Mouse (Mus musculus): ENCODE results near the gene Ap2a1.
A peak's percentile ranks its signal among the peaks of the same experiment; 100 is the strongest.
"Not testable (repeated sequence)": the region's sequence is repeated elsewhere in the genome, so short reads cannot be mapped to it uniquely, and the experiment has no call there.

Gene Ap2a1

GRCm38 (mm10) chr7:44892276-44892921 lies 36.9 kb downstream of the Ap2a1 start, which contains the start of gene Med25:
TSS of gene Med25 (minus strand) at chr7:44892712.
- peak; percentile 92 for DNase-seq

- DNase-seq = peak; percentile 58
Measured at GRCm38 (mm10) chr7:44891611-44892010, 37.7 kb downstream of the Ap2a1 start.

DNA sequence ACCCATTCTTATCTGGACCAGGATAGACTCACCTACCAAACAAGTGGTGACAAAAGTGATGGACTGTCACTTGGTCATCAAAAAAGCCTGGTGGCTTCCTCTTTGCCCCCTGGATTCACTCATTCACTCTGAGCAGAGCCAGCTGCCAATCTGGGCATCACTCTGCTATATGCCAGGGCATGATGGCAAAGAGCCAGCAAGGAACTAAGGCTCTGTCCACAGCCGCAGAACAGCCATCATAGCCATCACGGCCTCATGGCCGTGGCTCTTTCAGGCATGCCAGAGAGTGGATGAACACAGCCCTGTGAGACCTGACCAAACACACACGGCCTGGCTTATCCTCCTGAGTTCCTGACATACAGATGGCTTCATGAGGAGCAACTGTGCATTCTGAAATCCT lies 38.6 kb downstream of the Ap2a1 start:
- DNase-seq = peak; percentile 66

DNA sequence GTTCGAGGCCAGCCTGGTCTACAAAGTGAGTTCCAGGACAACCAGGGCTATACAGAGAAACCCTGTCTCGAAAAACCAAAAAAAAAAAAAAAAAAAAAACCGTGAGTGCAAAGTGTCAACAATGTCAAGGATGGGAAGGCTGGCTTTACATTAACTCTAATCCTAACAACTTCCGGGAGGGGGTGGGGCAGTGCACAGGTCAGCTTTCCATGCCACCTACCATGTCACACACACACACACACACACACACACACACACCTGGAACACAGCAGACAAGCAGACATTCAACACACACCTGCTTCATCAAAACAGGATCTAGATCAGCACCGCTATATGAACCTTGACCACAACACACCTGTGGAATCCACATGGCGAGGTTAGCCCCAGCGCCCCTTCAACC lies 39.1 kb downstream of the Ap2a1 start:
- no peak for DNase-seq

GRCm38 (mm10) chr7:44888256-44889105 lies 40.8 kb downstream of the Ap2a1 start:
- no peak for DNase-seq

GRCm38 (mm10) chr7:44886964-44887363 lies 42.3 kb downstream of the Ap2a1 start:
- no peak for DNase-seq

DNA sequence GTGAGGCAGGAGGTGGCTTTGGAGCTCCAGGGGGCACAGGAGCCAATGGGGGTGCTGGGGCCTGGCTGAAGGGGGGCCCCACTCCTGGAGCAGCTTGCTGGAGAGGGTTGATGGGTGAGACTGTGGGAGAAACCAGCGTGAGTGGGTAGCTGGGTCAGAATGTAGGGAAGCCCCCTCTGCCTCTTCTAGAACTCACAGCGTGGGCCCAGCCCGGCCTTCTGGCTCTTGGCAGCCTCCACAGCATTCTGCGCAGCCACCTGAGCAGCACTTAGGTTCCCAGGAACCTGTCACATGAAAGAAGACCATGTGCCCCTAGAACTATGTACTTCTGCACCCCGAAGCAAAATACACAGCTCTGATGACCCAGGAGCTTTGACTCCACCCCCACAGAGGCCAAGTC lies 44.7 kb downstream of the Ap2a1 start:
- no peak for DNase-seq

DNA sequence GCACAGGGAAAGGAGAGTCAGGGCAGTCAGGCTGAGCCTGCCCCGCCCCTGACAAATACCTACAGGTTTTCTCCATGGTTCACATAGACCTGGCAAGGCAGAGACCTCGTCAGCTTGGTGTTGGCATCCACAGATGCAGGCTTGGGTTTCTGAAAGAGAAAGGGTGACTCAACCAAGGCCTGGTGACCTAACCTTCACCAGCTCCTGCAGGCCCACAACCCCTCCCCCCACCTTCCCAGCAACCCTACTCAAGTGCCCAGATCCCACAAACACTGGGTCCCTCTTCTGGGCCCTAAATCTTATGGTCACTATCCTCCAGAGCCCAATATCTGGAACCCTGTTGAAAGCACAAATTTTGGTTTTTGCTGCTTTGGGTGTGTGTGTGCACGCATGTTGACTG lies 46.3 kb downstream of the Ap2a1 start:
- DNase-seq = no peak

- no peak for DNase-seq
Measured at GRCm38 (mm10) chr7:44877833-44878232, 51.5 kb downstream of the Ap2a1 start.

GRCm38 (mm10) chr7:44871774-44872173 lies 57.5 kb downstream of the Ap2a1 start:
- DNase-seq = not testable (repeated sequence)

DNA sequence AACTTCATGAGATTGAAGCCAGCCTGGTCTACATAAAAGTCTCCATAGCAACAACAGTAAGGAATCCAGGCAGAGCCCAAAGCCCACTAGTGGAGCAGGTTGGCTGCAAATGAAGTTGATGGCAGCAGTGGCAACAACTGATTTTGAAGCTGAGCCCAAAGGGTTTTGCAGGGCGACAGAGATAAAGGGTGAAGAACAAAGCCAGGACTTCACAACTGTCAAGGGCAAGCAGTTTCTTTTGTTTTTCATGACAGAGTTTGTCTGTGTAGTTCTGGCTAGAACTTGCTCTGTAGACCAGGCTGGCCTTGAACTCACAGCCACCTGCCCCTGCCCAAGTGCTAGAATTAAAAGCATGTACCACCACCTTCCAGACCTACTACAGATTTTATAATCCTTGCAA lies 58.1 kb downstream of the Ap2a1 start:
- DNase-seq = no peak

DNA sequence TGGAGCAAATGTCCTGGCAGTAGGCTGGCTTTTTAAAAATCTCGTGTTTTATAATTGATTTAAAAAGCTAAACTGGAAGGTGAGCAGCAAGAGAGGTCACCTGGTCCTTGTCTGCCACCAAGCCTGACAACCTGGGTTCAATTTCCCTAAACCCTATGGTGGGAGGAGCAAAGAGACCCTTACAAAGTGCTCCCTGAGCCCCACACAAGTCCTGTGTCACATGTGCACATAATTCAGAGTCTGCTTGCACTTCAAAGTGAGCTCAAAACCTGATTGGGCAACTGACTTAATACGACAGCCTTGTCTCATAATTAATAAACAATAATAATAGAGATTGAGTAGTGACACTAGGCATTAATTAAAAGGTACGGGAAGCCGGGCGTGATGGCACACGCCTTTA lies 58.7 kb downstream of the Ap2a1 start:
- DNase-seq = no peak

GRCm38 (mm10) chr7:44869697-44870528 lies 59.4 kb downstream of the Ap2a1 start, which contains the start of gene Ptov1:
TSS of gene Ptov1 (minus strand) at chr7:44869788.
- DNase-seq = peak; percentile 99

- peak; percentile 84 for DNase-seq
Measured at GRCm38 (mm10) chr7:44868919-44869696, 60.2 kb downstream of the Ap2a1 start.

DNA sequence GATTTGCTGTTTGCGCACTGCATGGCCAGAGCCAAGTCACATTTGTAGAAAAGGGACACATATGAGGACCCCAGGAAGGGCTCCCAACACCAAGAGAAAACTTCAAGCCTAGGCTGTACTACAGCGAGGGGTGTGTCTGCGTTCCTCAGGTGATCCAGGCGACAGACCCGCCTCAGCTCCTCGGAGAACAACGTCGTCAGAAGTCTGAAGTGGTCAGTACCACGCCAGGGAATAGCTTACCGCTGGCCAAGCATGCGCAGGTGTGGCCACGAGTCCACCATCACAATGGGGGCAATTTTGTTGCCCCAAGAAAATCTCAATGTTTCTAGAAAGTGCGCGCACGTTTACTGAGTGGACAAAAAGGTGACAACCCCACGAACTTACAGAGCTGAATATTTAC lies 60.8 kb downstream of the Ap2a1 start:
- DNase-seq = peak; percentile 66

DNA sequence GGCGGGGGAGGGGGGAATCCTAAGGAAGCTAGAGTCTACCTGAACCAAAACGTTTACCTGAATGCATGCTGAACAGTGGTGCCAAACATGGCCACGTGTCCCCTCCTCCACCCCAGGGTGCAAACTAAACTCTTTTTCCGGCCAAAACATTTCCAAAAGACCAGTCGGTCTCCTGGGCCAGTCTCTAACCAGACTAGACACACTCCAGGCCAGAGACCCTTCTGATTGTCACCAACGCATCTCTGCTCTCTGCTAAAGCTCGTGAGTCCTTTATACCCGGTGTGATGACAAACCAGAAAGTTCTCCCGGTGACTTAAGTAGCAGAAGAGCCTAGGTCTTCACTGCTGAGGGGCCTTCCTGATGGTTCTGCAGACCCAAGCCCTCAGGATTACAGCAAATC lies 61.5 kb downstream of the Ap2a1 start:
- DNase-seq = no peak

DNA sequence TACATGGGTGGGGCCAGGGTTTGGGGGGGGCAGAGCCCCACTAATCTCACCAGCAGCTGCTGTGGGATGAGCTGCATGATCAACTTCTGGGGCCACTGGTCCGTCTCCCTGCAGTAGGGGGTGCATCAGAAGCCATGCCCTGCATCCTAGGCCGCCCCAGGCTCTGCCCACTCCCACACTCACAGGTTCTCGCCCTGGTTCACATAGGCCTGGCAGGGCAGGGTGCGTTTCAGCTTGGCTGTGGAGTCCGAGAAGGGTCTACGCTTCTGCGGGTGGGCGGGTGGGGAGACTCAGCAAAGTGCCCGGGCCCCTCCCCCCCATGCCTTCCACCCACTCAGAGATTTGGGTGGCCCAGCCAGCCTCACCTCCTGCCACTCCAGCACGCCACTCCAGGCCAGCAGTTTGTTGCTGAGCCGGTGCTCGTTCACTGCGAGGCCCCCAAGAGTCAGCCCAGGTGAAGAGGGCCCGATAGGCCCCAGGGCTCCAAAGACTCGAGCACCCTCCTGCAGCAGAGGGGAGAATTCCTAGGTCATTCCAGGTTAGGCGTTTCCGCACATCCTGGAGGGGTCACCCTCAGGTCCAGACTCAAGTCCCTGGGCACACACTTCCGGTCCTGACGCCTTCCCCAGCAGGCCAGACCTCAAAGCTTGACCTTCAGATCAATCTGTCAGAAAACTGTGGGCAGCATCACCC lies 62.1 kb downstream of the Ap2a1 start:
- DNase-seq = peak; percentile 66

DNA sequence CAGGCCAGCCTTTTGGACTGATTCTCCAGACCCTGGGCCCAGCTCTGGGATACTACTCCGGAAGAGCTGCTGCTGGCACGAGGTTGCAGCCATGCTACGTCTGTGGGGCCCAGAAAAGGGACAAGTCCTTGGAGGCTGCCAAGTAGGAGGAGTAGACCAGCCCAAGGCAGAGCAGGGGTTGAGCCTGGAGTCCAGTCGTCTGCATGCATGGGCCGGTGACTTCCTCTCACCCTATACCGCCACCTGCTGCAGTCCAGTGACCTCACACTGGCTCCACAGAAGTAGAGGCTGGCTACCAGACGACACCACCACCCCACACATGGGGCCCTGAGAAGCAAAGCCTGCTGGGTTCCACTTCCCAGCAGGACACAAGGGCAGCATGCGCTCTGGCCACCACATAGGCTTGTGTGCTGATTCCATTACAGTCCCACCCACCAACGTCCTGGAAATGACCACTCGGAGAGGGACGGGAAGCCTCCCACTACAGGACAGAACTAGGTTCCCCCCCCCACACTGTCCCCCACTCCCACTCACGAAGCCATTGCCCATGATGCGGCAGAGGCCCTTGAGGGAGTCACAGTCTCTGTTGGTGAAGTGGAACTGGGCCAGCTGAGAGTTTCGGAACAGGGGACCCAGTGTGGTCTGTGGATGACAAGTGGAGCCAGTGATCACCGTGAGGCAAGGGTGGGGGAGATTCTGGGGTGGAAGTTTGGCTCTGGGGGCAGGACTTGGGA lies 62.9 kb downstream of the Ap2a1 start:
- peak; percentile 74 for DNase-seq

DNA sequence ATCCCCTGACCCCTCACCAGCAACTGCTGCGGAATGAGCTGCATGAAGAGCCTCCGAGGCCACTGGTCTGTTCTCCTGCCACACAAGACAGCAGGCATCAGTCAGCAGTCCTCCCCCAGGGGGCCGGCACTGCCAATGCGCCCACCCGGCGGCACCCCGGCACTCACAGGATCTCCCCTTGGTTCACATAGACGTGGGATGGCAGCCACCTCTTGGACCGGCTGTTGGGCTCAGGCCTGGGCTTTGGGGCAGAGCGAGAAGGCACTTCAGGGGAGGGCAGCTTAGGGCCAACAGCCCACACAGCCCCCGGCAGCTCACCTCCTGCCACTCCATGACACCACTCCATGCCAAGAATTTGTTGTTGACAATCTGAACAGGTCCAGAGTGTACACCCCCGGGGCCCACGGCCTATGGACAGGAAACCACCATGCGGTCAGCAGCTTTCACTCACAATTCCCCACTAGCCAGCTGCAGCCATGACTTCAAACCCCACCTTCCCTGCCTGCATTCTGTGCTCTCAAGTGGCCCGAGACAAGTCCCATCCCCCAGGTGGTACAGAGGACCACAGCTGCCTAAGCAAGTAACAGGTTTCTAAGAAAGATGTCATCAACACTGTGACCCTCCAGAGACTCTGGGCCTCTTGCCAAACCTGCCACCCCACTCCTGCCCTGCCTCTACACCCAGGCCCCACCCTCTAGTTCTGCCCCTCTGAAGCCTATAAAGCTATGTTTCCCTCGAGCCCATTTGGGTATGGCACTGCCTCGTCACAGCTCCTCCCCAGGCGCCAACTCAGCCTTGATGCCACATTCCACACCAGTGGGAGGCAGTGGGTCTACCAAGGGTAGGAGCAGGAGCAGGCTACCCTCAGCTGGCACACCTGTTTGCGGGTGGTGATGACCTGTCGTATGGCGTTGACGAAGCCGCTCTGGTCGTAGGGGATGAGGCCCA lies 64.4 kb downstream of the Ap2a1 start:
- peak; percentile 71 for DNase-seq

DNA sequence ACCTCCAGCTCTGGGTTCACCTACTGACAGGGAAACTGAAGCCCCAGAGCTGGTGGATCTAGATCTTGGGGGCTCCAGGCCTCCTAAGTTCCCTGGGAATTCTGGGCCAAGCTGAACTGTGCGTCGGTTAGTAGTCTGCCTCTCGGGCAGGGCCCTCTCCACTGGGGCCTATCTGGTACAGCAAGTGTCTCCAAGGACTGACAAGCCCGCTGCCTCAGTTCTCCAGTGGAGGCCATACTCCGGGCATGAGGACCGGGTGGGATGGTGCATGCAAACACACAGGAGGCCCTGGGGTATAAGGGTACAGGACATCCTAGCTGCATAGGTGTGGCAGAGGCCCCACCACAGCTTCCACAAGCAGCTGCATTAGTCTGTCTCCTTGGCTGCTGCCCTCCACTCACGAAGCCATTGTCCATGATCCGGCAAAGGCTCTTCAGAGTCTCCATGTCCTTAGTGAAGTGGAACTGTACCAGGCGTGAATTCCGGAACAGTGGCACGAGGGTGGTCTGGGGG lies 65.3 kb downstream of the Ap2a1 start:
- DNase-seq = no peak
